Mouse (Mus musculus): ENCODE data around the gene Wdr24. TPM values are rescaled to one million over a fixed set of nuclear protein-coding genes. Genes with fewer than 3 reads are reported as not detected.
A peak's percentile ranks its signal among the peaks of the same experiment; 100 is the strongest.

Wdr24 gene
- total RNA-seq, 2 experiments from 2014 or later, result 26.8 to 30.9 TPM

DNA sequence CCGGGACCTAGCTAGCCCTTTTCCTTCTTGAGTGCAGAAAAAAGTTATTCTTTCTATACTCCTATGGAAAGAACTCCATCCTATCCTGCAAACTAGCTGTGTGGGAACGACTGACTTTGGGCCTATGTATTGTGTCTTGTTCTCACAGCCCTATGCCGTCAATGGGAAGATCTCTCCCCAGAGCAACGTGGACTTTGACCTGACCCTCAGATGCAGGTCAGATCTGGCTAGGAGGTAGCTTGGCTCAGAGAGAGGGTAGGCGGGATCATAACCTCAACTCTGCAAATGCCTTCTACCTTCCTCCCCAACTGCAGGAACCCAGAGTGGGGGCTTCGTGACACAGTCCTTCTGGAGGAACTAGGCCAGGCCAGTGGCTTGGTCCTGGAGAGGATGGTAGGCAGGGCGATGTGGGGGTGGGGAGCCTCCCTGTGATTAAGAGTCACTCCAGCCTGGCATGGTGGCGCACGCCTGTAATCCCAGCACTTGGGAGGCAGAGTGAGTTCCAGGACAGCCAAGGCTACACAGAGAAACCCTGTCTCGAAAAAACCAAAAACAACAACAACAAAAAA lies 53.0 kb downstream of the Wdr24 start:
- peak overlapping the region; percentile 88 for H3K27ac ChIP-seq

DNA sequence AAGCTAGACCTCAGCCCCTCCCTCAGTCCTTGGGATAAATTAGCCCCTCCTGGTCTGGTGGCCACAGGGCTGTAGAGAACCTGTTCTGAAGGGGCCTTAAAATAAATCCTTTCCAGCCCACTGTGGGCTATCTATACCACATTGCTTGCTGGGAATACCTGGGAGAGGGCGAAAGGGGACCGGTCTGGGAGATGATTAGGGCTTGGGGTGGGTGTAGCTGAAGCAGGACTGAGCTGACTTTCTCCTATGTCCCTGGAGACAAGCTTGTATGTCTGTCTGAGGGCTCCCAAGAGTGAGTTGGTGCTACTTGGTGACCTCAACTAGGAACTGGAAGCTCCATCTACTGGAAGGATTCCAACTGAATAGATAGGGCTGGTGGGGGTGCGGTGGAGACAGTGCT lies 53.6 kb downstream of the Wdr24 start:
- intact Hi-C loops (cut with DNase I), result loop anchor here (5.0 kb wide), 1 partner anchor 40 kb away; the partner anchor contains the start of gene Rab40c
- H3K27ac ChIP-seq, result no peak overlapping the region
- TF ChIP-seq CTCF (IDR thresholded peaks at IDR 0.05), result no peak

More for the DNA sequence above, 53.0 kb downstream of the Wdr24 start:
- no peak for TF ChIP-seq CTCF (IDR thresholded peaks at IDR 0.05)
- DNase-seq (ENCODE audit: extremely low spot score in 1 of 2, low spot score in 2 of 2), result no peak
- intact Hi-C loops (cut with DNase I), result loop anchor here (5.0 kb wide), 1 partner anchor 41 kb away; the partner anchor contains the start of gene Rab40c
- H3K4me3 ChIP-seq, result peak overlapping the region; percentile 77

DNA sequence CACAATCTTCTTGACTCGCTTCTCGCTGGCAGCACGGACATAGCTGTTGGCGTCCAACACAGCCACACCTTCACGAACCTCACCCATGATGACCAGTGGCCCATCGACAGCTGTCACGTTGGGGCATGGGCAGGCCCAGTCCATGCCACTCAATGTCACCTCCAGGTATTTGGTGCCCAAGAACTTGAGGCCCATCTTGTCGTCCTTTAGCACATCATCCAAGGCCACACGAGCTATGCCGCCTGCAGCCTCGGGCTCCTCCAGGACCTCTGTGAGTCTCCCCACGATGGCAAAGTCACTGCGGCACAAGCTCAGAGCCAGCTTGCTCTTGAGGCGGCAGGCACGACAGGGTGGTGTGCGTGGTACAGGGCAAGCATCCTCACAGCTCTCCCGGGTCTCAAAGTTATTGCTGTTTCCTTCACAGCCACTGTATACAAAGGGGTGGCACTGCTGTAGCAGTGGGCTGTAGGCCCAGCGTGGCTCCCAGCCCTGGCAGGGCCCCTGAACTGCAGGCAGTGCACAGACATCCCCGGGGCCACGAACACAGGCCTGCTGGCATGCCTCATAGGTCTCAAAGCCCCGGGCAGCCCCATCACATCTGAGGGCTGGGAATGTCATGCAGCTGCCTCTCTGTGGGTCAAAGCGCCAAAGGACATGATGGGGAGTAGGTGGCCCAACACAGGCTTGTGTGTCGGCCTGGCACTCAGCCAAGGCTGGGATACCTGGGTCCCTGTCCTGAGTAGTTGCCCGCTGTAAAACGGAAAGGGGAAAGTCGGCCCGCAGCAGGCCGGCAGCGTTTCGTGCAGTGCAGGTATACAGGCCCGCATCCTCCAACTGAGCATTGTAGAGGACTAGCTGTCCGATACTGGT lies 54.5 kb downstream of the Wdr24 start:
- no peak for DNase-seq (ENCODE audit: extremely low spot score in 1 of 2, low spot score in 2 of 2)
- intact Hi-C loops (cut with DNase I), result loop anchor here (5.0 kb wide), 1 partner anchor 39 kb away; the partner anchor contains the start of gene Rab40c
- no peak for TF ChIP-seq CTCF (IDR thresholded peaks at IDR 0.05)
- Histone ChIP-seq H3K27ac (no peak overlapping the region), H3K4me3 (no peak overlapping the region)

More for the DNA sequence above, 53.6 kb downstream of the Wdr24 start:
- no peak for DNase-seq (ENCODE audit: extremely low spot score in 1 of 2, low spot score in 2 of 2)
- no peak overlapping the region; the same call in 1 of the 2 replicates for H3K4me3 ChIP-seq

Small RNAs within 50 kb of the gene (microRNA-seq; reads per million reads assigned to microRNA genes)
- 6.6 to 6.7 reads per million in 2 experiments for gene Mir3082
- 1.9 to 3.7 reads per million in 2 experiments for gene Mir6966

Other genes with a start within 250 kb of the Wdr24 start
- 10 to 100 TPM; 22.0 to 25.4 TPM for gene Lmf1, start 244.5 kb upstream of the Wdr24 start, total RNA-seq (2021)
- 100 to 1,000 TPM; 146 to 168 TPM for gene Gng13, start 106.5 kb upstream of the Wdr24 start, total RNA-seq (2021)
- gene Chtf18, start 96.2 kb upstream of the Wdr24 start, total RNA-seq (2021), result 1 to 10 TPM; 1.3 to 1.4 TPM
- gene Rpusd1, start 96.0 kb upstream of the Wdr24 start, total RNA-seq (2021), result 10 to 100 TPM; 55.6 to 57.4 TPM
- gene Mslnl, start 87.6 kb upstream of the Wdr24 start, total RNA-seq (2021), result under 1 TPM; 0.45 to 0.47 TPM
- 1 to 10 TPM; 3.1 to 3.9 TPM for gene Msln, start 69.2 kb upstream of the Wdr24 start, total RNA-seq (2021)
- gene Narfl, start 49.9 kb upstream of the Wdr24 start, total RNA-seq (2021), result 10 to 100 TPM; 32.4 to 33.2 TPM
- 100 to 1,000 TPM; 112 to 123 TPM for gene Haghl, start 38.0 kb upstream of the Wdr24 start, total RNA-seq (2021)
- not detected for gene Ccdc78, start 37.0 kb upstream of the Wdr24 start, total RNA-seq (2021)
- 10 to 100 TPM; 84.9 to 85.1 TPM for gene Fam173a, start 30.7 kb upstream of the Wdr24 start, total RNA-seq (2021)
- 1 to 10 TPM in 1 of 2 experiments, not detected in 1; 1.4 TPM for gene AC134908.4, start 28.0 kb upstream of the Wdr24 start, total RNA-seq (2021)
- 10 to 100 TPM; 72.3 to 88.2 TPM for gene Metrn, start 26.5 kb upstream of the Wdr24 start, total RNA-seq (2021)
- gene Fbxl16, start 14.5 kb upstream of the Wdr24 start, total RNA-seq (2021), result 100 to 1,000 TPM; 644 to 656 TPM
- gene Jmjd8, start 5.2 kb downstream of the Wdr24 start, total RNA-seq (2021), result 10 to 100 TPM; 55.1 to 55.6 TPM
- gene Stub1, start 9.8 kb downstream of the Wdr24 start, total RNA-seq (2021), result 100 to 1,000 TPM; 162 to 171 TPM
- 10 to 100 TPM; 36.3 to 39.6 TPM for gene Rhbdl1, start 13.7 kb downstream of the Wdr24 start, total RNA-seq (2021)
- gene Gm20683, start 18.1 kb downstream of the Wdr24 start, total RNA-seq (2021), result 10 to 100 TPM; 23.0 to 25.1 TPM
- gene Rhot2, start 21.2 kb downstream of the Wdr24 start, total RNA-seq (2021), result 100 to 1,000 TPM; 103 to 105 TPM
- 10 to 100 TPM; 34.9 to 36.8 TPM for gene Wdr90, start 37.9 kb downstream of the Wdr24 start, total RNA-seq (2021)
- gene Mcrip2, start 45.1 kb downstream of the Wdr24 start, total RNA-seq (2021), result 10 to 100 TPM; 17.8 to 25.7 TPM
- gene Mettl26, start 51.4 kb downstream of the Wdr24 start, total RNA-seq (2021), result 10 to 100 TPM; 37.8 to 38.1 TPM
- gene Wfikkn1, start 57.2 kb downstream of the Wdr24 start, total RNA-seq (2021), result 1 to 10 TPM; 1.7 TPM
- 10 to 100 TPM; 46.4 to 47.2 TPM for gene Rab40c, start 96.1 kb downstream of the Wdr24 start, total RNA-seq (2021)
- 100 to 1,000 TPM in 1 of 2 experiments, 10 to 100 TPM in 1; 96.5 to 118 TPM for gene Pigq, start 121.3 kb downstream of the Wdr24 start, total RNA-seq (2021)
- gene Nhlrc4, start 121.3 kb downstream of the Wdr24 start, total RNA-seq (2021), result under 1 TPM; 0.20 to 0.87 TPM
- gene A930017K11Rik, start 128.9 kb downstream of the Wdr24 start, total RNA-seq (2021), result under 1 TPM; 0.26 to 0.27 TPM
- gene Capn15, start 162.2 kb downstream of the Wdr24 start, total RNA-seq (2021), result 10 to 100 TPM; 53.9 to 59.3 TPM
- gene Rab11fip3, start 245.9 kb downstream of the Wdr24 start, total RNA-seq (2021), result 100 to 1,000 TPM; 114 to 119 TPM